Mouse (Mus musculus): ENCODE measurements at regions not wholly inside any gene's neighbourhood (a gene's known extent, or its start where the extent isn't known, plus 50 kb on each side); places are given as distances from the start of the nearest gene placed in this dataset.
A peak's percentile ranks its signal among the peaks of the same experiment; 100 is the strongest.

DNA sequence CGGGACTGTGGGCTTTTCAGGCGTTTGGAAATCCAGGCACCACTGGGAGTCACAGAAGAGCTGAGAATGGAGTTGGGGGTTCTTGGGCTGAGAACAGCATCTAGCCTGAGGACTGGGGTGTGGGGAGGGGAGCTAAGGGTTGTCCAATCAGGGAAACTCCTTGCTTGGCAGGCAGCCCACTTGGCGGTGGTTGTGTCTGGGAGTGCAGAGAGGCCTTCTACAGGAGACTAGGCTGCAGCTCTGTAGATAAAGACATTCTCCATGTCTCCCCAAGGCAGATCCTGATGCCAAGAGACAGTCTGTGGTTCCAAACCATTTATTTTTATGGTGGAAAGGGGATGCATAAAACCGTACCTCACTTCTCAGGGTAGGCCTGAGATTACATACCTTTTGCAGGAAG, 774.6 kb downstream of the Brinp1 start:
- ATAC-seq (ENCODE audit: low TSS enrichment), result no peak

DNA sequence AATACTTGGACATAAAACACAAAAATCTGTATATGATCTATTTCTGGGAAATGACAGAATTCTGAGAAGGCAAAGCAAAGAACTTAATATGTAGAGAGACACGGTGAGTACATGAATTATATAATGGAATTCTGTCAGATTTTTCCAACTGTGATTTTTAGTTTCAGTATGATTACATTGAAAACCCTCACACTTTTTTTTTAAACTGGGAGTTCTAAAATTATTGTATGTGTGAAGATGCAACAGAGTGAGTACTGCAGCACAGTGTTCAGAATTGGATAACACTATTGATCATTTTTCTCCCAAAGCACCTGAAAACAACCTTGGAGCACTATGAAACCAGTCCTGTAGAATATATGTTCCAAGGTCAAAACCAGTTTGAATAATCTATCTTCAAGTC, 797.7 kb downstream of the Brinp1 start:
- ATAC-seq (ENCODE audit: low TSS enrichment), result peak; percentile 96

DNA sequence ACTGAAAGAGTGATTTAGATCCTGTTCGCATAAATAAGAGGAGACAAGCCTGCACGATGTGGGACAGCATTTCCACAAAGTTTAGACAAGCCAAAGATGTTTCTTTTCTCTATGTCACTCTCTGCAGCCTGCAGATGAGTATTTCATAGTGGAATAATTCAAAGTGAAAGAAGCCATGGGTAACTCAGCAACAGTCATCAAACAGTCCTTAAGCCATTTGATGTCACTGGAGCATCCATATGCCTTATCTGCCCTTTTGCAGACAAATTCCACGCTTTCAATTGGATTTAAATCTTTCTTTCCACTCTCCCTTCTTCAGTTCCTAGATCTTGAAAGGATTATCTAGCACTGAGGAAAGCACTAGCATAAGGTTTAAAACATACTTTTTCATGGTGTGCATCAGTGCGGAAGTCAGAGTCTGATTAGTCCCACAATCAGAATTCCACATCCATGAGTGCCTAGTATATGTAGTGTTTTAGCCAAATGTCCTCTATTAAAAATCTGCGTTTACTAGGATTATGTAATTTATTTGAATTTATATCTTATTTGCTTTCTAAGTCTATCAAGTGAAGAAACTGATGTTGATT, 805.6 kb downstream of the Brinp1 start:
- no peak for ATAC-seq (ENCODE audit: low TSS enrichment)

DNA sequence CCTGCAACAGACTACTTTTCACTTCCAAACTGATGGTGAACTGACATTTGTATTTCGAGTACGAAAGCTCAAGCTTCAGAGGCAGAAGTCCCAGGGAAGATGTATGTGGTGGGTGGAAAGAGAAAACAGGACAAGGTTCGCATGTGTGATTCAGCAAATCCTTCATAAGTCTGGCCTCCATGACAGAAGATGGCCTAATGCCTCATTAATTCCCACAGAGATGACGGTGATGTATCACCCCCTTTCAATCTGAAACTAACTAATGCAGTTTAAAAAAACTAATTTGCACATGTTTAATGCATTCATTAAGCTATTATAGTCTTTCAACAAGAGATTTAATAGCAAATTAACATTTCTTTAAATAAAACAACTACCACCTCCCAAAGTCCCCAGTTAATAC, 826.1 kb downstream of the Brinp1 start:
- ATAC-seq (ENCODE audit: low TSS enrichment), result no peak

DNA sequence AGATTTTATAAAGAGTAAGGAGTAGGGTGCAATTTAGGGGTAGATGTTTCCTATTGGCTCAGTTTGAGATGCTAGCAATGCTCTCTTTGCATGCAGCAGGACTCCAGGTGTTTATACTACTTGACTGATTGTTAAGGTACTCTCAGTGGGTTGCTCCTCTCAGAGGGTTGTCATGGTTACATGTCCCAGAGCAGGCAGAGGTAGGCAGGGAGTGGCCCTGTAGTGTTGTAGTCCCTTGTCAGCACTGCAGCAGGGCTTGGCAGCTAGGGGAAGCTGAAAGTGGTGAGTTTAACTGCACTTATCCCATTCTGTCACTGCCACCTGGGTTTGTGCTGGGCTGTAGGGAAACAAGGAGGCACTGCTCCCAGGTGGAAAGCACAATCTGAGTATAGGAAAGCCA, 839.7 kb downstream of the Brinp1 start:
- no peak for ATAC-seq (ENCODE audit: low TSS enrichment)

DNA sequence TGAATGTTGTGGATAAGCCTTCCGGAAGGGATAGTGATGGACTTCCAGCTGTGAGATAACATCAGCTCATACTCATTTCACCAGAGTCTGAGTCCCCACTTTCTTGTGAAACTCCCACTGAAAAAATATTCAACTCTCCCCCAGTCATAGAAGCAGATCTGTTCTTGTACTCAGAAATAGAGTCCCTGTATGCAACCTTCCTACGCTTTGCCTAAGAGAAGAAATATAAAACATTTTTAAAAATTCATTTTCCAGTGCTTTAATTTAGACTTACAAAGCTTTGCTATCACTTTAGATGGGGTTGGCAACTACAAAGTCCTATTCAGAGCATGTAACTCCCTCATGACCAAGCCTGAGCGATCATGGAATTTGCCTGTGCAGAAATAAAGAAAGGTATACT, 868.9 kb downstream of the Brinp1 start:
- ATAC-seq (ENCODE audit: low TSS enrichment), result peak; percentile 95

DNA sequence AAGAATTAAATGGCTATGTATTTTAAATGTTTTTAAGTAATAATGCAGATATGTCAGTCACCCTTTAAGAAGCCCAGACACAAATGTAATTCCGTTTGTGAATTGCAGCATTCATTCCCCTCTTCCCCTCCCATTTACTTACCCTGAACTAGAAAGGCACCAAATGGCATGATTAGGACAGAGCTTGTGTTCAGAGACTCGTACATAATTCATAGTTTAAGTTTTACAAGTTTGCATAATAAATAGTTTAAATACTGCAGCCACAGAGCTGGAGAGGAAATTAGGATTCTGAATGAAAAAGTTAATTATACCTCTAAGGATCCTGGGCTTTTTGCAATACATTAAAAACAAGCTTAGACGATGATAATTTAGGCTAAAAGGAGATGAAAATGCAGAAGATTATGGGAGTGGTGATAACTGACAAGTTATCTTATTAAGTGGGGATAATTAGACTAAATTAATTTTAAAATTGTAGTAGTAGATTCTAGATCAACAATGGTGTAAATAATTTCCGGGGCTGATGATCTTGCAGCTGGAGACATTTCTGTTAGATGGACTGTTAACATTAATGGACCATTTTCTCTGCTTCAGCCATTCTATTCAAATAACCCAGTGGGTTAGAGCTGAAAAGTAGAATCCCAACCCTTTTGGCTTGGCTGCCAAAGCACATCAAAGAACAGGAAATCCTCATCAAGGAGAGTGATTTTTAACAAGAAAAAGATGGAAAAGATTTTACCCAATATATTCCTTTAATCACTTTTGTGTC, 897.2 kb downstream of the Brinp1 start:
- no peak for ATAC-seq (ENCODE audit: low TSS enrichment)

DNA sequence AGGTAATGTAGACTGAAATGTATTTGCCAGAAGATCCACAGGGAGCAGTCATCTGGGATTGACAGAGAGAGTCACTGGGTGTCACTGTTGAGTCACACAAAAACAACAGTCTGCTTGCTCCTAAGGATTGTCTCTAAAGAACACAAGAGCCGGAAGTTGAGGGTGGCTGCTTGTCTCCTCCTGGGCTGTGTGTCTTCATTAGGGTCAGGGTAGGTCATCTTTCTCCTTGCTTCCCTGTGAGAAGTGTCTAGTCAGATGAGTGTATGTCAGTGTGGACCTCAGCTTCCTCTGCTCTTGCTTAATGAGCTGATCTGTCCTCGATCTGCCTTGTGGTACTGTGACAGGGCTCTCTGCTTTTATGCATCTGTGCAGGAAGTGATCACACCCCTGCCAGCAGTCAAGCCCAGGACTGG, 931.3 kb downstream of the Brinp1 start:
- ATAC-seq (ENCODE audit: low TSS enrichment), result peak; percentile 100

DNA sequence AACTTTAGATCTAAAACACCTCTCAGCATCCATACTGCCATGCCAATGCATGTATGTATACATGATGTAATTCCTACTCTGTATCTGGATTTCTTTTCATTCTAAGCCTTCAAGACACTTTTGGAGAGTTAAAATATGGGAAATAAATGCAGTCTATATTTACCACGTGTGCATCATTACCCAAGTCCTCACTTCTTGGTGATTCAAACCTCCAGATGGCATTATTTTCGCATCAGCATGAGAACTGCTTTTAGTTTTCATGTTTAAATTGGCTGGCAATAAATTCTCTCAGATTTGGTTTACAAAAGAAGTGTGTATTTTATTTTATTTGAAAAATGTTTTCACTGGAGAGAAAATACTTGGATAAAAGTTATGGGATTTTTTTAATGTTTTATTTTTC, 942.8 kb downstream of the Brinp1 start:
- peak; percentile 59; the same call in 1 of the 2 replicates for ATAC-seq (ENCODE audit: low TSS enrichment)

DNA sequence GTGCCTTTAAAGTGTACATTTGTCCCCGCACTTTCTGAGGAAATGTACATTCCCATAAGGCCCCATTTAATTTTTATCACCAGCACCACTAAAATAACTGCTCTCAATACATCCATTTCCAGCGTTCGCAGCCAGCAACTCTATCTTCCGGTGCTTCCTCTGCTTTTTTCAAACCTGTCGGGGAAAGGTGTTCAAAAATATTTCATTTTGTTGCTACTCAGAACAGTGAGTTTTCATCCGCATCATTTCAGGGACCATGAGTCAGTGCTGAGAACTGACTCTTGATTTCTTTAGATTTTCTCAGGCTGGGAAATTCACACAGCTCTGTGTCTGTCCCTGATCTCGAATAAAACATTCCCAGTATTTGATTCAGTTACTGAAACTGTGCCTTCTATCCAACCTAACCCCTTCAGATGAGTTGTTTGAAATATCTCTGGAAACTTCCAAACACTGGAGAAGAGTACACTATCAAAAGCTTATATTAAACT, 959.4 kb downstream of the Brinp1 start:
- peak; percentile 92 for ATAC-seq (ENCODE audit: low TSS enrichment)

DNA sequence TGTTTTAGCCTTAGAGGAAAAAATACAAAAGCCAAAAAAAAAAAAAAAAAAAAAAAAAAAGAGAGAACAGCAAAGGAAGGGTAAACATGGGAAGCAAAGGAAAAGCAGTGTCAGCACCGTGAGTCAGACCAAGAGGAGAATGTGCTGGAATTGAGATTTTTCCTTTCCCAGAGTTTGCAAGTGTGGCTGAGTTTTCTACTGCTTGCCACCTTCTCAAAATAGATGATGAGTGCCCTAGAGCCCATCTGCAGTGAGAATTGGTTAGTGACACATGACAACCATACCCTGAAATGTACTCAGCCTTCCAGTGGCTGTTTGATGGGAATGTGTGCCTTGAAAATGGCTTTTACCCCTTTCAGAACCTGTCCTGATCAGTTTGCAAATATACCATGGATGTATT, 990.7 kb downstream of the Brinp1 start:
- peak; percentile 96 for ATAC-seq (ENCODE audit: low TSS enrichment)

DNA sequence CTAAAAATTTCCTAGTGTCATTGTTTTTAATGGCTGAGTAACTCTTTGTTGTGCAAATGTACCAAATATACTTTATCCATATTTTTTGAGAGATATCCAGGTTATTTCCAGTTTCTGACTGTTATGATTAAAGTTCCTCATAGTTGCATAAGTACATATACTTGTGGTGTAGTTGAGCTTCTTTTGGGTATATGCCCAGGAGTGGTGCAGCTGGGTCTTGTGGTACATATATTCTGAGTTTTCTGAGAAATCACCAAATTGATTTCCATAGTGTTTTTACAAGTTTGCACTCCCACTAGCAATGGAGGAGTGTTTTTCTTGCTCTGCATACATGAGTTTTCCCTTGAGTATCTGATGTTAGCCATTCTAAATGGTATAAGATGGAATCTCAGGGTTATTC, 1006.2 kb downstream of the Brinp1 start:
- peak; percentile 86 for ATAC-seq (ENCODE audit: low TSS enrichment)

DNA sequence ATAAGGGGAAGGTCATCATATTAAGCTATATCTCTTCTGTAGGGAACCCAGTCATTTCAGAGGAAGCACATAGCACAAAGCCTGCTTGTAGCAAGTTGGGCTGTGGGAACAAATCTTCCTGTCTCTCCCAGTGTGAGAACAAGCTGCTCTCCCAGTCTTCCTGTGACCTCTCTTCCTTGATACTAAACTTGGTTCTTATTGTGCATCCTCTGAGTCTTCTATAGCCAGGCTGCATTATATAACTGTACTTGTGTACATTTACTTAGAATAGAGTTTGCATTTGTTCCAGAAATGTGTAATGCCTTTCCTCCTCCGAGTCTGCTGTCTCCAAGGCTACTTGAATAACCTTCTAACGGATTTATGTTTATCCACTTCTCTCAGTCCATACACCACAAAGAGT, 1021.7 kb downstream of the Brinp1 start:
- ATAC-seq (ENCODE audit: low TSS enrichment), result peak; percentile 99

DNA sequence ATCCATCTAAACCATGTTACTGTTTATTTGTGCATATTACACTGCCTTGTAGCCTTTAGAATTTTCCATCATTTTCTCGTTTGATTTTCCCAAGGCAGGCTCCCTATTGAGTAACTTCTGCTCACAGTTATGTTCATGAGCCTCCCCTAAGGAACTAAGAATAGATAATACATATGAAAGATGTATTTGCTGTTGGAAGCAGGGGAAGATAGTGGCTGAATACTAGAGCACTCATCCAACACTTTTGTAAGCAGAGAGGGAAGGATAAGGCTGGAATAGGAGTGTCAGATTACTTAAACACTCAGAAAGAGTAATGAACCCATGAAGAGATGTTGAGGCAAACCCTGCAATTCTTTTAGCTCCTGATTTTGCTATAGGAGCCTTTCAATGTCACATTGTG, 1055.1 kb downstream of the Brinp1 start:
- ATAC-seq (ENCODE audit: low TSS enrichment), result peak; percentile 78

DNA sequence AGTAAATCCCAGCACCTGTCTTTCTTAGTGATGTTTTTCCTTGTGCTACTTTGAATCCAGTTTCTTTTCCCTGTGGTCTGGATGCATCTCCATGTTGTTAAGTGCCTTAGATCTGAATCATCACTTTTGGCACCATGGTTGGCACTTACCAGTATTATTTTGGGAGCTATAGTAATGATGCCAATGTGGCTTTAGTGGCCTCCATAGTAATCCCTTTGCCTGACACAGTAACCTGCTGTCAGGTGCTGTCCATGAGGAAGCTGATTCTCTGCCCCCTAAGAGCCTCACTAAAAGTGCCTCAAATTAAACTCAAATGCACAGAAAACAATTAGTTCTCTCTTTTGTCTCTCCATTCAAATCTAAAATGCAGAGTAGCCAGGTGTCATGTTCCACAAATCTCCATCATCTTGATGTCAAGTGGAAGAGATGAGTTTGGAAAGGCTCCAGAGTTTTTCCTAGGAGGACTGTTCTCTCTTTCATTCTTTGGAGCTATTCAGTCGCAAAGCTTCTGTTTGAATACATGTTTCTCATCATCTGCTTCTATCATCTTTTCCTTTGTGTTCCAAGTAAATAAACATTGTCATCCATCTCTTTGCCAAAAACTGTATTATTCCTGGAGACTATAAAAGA, 1062.1 kb downstream of the Brinp1 start:
- ATAC-seq (ENCODE audit: low TSS enrichment), result no peak

DNA sequence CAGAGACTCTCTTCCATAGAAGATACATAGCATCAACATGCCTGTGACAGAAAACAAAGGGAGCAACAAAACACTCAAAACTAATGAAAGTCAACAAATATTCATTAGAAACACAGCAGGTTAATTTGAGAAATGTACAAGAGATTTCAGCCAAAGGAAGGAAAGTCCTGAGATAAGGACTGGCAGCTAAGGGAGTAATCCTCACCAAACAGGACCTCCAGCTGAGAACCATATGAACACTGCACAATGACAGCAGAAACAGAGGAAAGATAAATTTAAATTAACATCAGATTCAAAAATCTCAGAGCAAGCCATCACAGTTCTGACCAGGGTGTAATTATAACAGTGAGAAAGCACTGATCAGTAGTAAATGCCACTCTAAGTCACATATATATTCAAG, 1060.6 kb downstream of the Tlr4 start:
- no peak for ATAC-seq (ENCODE audit: low TSS enrichment)

DNA sequence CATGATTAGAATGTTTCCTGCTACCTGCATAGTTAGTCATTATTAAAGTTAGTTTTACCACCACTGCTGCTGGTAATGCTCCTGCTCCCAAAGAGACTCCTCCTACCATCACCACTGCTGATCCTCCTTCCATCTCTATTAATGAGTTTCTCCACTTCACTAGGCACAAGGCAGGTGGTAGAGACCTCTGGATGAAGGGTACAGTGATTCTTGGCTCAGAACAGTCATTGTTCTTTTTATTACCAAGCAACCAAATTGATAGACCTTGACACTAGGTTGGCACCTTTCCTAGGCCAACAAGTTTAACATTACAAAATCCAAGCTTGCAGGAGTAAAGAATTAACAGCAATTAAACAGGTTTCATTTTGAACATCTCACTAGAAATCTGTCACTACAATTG, 1057.8 kb downstream of the Tlr4 start:
- ATAC-seq (ENCODE audit: low TSS enrichment), result no peak

DNA sequence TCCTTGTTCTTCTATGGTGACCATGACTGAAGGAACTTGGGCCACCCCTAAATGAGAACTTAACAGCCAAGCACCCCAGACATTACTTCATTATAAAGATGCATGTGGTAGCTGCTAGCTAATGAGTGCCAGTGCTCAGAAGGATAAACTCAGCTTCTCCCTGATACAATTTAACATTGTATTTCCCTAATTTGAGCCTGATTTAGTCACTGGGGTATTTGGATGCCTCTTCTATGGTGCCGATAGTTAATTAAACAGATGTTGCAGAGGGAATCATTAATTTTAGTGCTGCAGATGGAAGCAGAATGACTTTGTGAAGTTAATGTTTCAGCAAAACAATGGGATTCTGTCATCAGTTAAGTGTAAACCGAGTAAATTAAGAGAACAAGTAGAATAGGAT, 1034.8 kb downstream of the Tlr4 start:
- no peak for ATAC-seq (ENCODE audit: low TSS enrichment)

DNA sequence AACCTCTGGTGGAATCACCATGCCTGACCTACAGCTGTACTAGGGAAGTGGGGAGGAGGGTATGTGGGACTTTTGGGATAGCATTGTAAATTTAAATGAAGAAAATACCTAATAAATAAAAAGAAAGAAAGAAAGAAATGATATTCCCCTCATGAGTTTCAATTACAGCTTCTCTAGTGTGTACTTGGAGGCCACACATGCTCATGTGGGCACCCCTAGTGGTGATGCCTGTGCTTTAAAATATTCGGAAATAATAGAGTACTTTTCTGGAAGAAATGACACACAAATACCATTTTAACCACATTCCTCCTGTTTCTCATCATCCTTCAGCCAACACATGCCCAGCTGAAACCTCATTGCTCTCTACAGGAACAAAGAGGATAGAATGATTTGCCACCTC, 1034.4 kb downstream of the Tlr4 start:
- ATAC-seq (ENCODE audit: low TSS enrichment), result no peak

DNA sequence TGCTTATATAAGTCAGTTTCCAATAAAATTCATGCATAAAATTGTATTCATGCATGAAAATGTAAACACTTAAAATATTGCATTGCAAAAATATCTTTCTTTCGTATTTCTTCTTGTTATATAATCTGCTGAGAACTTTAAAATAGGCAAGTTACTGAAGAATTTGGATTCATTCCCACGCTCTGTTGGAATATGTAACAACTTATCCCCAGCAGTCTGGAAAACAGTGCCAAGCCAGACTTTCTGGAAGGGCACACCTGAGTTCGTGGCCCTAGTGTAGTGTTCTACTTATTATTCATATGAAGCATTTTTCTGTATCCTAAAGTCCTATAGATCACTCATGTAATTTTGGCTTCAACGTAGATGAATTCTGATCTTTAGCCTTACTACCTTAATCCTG, 1025.6 kb downstream of the Tlr4 start:
- peak; percentile 91 for ATAC-seq (ENCODE audit: low TSS enrichment)

DNA sequence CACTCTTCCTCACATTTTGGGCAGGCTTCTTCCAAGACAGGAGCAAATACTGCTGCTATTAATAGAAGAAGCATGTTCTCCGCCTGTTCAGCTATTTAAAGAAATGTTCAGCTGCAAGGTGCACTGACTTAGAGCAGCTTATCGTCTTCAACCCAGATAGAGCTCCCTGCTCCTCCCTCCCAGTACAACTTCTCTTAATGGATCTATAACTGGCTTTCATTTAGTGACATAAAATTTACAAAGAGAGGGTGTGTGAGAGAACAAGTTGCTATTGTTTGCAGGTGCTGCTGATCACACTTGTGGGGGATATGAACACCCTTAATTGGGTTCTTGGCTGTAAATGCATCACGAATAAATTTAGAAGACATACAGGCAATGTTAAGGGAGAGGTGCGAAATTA, 1006.0 kb downstream of the Tlr4 start:
- peak; percentile 93 for ATAC-seq (ENCODE audit: low TSS enrichment)

DNA sequence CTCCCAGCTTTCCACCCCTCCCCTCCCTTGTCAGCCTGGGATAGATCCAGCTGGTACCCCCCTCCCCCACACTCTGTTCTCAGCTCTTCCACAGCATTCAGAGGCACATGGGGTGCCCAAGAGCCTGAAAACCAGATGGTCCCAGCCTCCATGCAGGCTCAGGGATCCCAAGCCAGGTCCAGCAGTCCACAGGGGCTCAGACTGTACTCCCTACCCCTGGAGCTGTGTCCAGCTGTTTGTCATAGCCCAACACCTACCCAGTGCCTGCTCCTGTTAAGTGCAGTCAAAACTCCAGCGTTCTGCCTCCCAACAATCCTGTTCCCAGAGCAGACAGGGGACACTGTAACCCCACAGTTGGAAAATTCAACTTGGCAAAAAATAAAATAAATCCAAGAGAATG, 998.1 kb downstream of the Tlr4 start:
- ATAC-seq (ENCODE audit: low TSS enrichment), result no peak

DNA sequence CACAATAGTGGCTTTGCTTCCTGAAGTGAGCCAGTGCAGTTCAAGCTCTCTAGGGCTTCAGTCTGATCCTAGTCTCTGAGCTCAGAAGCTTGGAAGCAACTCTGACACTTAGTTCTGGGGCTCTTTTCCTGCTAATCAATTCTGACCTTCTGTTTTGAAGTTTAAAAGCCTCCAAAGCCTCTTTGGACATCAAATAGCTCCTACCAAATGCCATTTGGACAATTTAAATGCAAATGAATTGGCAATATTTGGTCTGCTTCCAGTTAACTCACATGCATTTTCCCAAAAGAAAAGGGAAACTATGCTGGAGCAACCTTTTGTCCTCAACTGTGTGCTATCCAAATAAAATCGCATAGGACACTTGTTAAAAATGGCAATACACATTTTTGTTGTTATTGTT, 968.7 kb downstream of the Tlr4 start:
- ATAC-seq (ENCODE audit: low TSS enrichment), result no peak

All from frontal cortex, adult (tissue).